Mouse (Mus musculus) lung, postnatal 36 days (tissue): Measurements from ENCODE around the gene Oas2.

Source experiments
- DNase-seq: peaks from one replicate; pipeline ENCODE4 v3.0.0; 2022; ENCODE audit warnings: mixed read lengths

Oas2 gene

DNA sequence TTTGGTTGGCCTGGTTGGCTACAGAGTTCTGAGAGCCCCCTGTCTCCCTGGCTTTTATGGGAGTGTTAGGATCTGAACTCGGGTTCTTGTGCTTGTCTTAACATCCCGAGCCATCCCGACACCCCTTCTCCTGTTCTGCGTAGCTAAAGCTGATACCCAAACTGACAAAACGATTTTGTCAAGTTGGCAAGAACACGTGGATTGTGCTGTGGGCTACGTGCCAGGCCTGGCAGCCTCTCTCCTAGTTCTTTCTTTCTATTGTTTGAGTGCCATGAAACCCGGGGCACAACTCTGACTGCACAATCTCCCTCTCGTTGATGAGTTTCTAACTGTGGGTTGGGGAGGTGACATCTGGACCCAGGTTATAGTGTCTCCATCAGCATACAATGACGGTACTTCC lies 20.3 kb downstream of the Oas2 start:
- DNase-seq: no peak

DNA sequence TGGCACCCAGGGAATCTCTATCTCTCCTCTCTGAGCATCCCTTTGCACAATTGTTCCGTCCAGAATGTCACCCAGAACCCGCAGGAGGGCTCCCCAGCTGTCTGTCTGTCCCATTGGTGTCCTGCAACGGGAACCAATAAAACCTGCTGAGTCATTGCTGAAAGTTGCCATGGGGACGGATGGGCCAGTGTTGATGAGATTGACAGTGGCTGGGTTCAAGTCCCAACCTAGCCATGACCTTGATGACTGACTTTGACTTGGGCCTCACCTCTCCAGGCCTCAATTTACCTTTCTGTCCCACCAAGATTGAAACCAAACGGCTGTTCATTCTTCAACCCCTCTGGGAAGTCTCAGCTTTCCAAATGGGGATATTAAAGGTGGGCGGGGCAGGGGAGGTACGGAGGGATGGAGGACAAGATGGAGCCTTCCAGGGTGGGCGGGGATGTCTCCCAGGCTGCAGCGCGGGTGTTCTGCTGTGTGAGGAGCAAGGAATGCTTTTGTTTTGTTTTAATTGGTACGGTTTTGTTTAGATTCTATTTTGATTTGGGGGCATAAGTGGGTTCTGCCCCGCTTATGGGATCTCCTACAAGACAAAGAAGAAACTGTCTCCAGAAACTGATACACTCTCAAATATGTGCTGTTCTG lies 23.7 kb downstream of the Oas2 start:
- DNase-seq: no peak

DNA sequence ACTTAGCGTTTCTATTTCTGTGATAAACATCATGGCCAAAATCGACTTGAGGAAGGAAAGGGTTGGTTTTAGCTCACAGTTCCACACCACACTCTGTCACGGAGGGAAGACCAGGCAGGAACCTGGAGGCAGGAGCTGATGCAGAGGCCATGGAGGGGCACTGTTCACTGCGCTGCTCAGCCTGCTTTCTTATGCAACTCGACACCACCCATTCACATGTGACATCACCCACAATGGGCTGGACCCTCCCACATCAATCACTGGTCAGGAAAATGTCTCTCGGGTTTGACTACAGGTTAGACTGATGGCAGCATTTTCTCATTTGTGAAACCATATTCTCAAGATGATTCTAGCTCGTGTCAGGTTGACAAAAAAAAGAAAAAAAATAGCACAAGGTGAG lies 28.6 kb downstream of the Oas2 start:
- no peak for DNase-seq

DNA sequence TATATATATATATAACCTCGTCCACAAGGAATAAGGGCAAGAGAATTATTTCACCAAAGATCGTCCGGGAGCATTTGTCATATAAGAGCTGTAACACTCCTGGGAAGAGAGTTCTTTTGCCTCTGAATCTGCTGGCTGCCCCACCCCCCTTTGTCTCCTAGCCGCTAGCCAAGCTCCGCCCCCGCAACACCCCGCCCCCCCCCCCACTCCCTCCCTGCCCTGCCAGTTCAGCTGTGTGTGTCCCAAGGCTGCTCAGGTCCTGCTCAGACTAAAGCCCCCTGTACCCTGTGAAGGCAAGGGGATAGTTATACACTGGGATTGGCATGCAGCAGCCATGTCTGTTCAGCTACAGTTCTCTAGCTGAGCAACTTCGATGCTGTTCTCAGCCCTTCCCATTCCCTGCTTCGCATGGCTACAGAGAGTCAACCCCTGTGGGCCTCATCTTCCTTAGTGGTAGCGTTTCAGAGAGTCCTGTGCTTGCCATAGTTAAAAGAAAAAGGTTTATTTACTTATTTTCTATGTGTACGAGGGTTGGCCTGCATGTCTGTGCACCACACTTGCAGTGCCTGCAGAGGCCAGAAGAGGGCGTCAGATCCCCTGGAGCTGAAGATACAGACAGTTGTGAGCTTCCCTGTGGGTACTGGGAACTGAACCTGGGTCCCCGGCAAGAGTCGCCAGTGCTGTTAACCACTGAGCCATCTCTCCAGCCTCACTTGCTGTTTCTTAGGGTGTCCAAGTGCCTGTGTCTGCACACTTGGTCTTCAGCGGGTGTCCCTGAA lies 30.9 kb downstream of the Oas2 start:
- no peak for DNase-seq

DNA sequence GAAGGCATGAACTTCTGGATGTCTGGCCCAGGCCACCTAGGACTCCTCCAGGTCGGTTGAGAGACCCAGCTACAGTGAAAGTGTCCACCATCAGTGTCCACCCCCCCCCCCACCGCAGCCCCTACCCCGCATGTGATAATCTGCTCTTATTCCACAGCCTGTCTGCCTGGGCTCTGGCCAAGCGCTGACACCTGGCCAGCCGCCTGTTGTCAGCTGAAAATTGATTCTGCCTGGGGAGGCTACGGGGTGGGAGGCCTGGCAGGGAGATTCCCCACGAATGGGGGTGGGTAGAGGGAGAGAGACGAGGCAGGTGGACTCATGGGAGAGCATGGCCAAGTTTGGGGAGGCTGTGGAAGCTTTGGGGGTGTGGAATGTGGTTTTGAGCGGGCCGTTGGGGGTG lies 32.5 kb downstream of the Oas2 start:
- DNase-seq: no peak

DNA sequence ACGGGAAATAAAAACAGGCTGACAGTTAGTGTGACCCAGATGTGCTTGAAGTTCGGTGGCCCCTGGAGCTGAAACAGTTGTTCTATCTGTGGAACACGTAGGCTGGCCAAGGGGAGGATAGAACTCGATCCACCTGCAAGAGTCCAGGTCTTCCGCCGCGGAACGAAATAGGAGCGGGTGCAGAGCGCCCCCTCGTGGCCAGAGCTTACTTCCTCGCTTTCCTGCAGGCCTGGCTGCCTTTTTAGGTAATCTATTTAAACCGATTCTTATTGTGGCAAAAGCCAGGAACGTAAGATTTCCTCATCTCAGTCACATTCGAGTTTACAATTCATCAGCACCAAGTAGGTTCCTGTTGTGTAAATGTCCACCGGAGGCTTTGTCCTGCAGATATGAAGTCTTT lies 35.3 kb downstream of the Oas2 start:
- peak; percentile 68 for DNase-seq

DNA sequence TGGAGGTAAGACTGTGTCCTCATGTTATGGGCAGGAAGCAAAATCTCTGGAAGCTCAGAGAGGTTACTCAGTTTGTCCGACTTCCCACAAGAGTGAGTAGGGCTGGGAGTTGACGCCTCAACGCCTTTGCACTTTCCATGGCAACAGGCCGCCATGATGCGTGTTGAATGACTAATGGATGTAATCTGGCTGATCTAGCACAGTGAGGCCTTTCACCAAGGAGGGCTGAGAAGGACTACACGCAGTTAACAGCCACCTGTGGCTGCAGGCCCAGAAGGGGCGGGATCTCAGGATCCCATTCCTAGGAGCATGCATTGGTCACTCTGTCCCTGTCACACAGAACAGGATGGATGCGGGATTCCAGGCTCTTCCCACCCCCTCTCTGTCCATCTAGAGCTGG lies 36.9 kb downstream of the Oas2 start:
- no peak for DNase-seq

DNA sequence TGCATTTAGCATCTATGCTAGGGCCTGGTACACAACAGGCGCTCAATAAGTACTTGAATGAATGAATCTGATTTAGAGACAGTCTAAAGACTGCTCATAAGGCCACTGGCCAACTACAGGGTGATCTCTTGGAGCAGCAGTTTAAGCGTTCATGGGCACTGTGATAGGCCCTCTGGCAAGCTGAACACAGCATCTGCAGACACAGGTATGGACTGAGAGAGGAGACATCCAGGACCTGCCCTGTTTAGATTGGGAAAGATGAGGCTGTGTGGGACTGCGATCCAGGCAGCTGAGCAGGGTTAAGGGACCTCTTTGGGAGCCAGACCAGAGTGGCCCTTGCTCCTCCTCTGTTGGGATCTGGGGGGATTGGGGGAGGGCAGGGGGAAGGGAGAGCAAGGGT lies 37.8 kb downstream of the Oas2 start, which contains the start of gene Dtx1:
Dtx1 (minus strand) TSS at position 101 of the 400 bp plus-strand sequence.
- no peak for DNase-seq

DNA sequence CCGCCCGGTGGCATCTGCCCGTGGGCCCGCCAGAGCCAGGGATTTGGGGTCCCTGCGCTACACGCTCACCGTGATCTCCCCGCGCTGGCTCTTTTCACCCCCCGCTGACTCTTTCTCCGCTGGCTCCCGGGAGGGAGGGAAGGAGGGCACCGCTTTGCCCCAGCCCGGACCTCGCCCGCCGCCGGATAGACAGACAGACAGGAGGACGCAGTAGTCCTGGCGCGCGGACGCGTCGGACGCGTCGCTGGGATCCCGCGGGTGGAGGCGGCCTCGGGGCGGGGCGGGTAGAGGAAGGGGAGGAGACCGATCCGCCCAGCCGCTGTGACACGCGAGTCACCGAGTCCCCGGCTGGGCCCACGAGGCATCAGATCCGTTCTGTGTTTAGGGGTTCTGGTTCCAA lies 38.2 kb downstream of the Oas2 start:
- peak; percentile 55 for DNase-seq

DNA sequence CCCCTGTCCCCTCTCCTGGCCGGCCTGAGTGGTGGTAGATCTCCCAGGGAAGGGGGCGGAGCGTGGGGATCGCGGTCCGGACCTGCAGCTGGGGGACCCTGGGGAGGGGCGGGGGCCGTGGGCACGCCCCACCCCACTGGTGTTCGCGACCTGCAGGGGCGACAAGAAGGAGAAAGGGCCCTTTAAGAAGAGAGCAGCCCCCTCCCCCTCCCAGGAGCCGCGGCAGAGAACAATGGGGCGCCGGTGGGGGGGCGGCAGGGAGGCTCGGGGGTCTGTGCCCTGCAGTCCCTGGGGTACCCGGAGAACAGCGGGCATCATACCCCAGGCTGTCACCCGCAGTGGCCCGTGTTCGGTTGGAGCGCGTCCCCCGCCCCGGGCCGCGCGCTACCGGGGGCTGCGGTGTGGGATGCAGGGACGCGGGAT lies 38.8 kb downstream of the Oas2 start:
- no peak for DNase-seq

DNA sequence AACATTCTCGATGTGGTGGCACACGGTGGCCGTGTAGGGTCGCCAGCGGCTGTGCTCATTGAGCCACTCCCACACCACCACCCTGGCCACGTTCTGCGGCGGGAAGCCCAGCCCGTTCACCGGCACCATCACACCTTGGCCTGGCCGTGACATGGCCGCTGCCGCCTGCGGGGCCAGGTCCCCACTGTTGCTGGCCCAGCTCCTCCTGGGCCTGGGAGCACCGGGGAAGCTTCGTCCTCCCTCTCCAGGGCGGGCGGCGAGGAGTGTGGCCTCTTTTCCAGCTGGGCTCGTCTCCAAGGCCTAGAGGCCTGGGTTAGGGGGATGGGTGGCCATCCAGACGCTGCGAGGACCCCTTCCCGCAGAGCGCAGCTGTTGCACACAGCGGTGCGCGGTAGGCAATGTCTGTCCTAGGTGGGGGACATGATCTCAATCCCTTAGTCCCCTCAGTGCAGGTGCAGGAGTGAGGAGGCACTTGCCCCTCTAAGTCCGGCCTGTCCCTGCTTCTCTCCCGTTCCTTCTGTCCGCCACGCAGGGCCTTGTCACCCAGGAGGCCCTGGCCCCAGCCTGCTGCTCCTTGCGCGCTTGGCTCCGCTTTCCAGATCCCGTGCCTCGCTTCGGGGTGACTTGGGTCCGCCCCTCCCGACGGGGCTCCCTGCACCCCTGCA lies 39.4 kb downstream of the Oas2 start:
- no peak for DNase-seq

DNA sequence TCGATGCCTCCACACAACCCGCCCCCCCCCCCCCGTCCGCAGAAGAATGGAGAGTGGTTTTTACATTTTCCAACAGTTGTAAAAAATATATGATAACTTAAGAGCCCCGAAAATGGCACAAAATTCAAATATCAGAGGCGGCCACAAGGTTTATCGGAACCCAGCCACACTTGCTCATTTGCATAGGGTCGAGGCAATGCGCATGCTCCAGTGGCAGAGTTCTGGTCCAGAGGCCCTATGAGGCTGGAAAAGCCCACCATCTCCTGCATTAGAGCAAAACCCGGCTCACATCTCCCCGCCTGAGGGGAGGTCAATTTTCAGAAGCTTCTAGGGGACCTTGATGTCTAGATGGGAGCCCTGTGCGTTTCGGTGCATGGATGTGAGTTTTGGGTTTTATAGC lies 42.7 kb downstream of the Oas2 start:
- DNase-seq: no peak

DNA sequence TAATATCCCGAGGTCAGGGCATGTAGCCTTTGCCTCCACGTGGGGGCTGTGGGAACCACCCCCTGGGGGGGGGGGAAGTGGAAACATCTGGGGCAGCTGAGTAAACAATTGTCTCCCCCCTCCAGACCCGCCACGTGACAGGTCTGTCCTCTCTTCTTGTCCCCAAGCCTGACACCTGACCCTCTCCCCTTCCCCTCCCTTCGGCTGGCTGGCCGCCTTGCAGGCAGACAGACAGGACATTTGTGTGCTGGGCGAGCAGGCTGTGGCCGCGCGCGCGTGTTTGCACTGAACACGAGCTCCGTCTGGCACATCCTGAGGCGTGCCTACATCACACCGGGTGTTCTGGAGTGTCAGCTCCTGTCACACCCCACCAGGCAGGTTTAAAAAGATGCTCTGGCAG lies 43.1 kb downstream of the Oas2 start:
- no peak for DNase-seq

DNA sequence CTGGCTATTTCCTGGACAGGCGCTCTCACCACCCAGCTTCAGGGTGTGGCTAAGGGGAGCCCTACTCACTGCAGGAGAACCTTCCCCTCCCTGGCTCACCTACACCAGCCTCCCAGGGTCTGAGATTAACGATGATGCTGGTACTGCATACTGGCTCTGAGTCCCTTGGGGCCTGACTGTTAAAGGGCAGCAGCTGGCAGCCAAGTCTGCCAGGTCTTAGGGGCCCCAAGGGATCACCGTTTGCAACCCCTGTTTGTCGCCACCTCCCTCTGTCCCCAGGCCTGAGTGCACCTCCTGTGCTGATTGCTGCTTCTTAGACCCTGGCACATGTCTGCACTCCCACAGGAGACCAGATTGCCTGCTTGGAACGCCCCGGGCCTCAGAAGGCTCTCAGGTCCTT lies 45.2 kb downstream of the Oas2 start:
- DNase-seq: no peak

DNA sequence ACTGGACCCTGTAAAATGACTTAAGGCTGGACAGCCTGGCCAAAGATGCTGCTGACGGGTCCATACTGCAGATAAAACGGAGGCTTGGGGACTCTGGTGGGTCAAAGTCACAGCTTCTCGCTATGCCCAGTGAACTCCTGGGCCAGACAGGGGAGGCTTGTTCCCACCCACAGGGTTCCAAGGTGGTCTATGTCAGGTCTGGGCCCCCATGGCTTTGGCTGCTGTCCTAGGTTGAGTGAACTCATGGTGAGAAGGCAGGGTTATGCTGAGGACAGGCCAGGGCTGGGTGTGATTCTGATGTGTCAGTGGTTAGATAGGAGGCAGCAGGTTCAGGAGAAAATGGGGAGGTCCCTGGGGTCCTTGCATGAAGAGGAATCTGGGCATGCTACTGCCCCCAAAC lies 46.0 kb downstream of the Oas2 start:
- no peak for DNase-seq

DNA sequence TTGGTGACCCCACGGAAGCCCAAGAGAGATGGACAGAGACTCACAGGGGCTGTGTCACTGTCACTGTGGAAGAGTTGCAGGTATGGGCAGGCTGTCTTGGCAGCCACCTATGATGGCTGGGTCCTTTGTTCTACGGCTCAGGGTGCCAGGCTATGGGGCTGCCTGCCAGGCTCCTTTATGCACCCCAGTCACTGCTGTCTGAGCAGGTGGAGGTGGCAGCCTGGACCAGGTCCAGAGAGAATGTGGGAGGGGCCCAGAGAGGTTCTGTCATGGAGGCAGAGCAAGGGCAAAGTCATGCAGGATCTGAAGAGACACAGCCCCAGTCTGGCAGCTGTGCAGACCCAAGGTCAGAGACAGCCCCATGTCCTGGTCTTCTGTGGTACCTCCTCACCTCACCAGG lies 46.7 kb downstream of the Oas2 start:
- DNase-seq: no peak

DNA sequence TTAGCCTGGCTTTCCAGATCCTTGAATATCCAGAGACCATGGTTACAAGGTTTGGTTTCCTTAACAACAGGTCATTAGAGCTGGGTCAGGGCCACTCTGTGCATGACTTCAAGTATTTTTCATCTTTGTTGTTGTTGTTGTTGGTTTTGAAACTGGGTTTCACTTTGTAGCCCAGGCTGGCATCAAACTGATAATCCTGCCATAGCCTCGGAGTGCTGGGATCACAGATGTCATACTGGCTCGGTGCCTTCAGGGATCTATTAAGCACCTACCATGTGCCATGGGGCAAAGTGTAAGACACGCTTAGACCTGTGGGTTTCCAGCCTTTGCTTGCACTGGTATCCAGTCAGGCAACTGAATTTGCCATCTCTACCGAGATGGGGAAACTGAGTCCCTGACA lies 47.2 kb downstream of the Oas2 start:
- no peak for DNase-seq

DNA sequence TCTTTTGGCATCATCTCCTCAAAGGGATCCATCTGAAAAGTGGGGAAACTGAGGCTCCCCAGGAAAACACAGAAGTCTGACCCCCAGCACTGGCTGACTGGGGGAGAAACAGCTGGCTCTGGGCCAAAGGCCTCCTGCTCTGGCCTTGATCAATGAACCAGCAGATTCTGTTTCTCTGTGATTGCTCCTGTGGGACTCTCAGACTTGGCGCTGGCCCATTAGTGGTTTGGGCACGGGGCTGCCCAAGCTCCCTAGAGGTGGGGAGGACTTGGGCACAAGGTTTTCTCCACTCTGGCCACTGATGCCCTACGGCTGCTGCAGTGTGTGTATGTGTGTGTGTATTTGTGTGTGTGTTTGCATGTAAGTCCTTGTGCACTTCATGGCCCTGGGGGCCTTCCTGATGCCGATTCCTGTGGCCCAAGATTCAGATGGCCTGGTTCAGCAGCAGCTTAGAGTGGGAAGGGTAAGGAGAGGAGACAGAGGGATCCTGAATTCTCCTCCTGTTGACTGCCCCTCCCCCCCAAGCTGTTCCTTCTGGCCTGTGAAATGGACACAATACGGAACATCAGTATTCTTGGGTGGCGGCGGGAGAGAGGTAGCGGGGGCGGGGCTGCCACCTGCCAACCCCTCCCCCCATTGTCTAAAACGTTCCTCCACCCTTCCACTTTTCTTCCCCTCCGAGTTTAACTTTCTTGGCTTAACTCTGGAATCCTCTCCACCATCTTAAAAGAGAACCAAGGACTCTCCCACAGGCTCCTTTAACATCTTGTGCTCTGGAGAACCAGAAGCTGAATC lies 48.5 kb downstream of the Oas2 start:
- no peak for DNase-seq

DNA sequence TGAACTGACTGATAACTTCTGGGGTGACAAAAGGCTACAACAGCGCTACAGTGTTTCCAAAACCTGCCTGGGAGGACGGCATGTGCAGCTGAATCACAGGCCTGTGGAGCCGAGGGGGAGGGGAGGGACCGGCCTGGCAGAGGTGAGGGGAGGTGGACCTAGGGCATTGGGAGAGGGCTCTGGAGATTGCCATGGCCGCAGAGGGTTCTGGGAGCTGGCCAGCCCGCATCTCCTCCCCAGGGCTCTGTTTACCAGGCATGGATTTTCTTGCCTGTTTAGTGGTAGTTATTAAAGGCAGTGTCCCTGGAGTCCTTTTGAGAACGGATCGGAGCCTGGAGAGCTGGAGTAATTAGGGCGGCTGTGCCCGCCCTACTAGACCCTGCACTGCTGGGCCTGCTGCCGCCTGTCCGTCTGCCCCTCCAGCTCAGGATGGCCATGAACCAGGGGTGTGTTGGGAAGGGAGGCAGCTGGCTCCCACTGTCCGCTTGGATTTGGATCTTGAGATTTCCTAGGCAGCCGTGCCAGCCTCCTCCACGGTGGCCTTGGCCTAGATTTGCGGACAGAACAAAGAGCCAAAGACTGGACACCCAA lies 50.8 kb downstream of the Oas2 start:
- peak; percentile 30 for DNase-seq

DNA sequence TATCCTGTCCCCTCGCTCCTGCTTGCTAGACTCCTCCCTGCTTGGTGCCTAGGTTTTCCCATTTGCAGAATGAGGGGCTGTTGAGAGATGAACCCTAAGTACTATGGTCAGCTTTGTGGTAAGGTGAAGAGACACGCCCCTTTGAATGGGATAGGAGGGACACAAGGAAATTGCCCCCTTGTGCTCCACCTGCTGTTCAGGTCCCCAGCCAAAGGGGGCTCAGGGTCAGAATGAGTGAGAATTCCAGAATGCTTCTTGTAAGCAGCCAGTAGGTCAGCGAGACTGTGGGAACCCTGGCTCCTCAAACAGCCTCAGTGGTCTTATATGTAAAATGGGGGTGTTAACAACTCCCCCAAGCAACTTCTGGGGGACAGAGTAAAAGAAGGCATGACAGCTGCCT lies 51.5 kb downstream of the Oas2 start:
- DNase-seq: no peak

DNA sequence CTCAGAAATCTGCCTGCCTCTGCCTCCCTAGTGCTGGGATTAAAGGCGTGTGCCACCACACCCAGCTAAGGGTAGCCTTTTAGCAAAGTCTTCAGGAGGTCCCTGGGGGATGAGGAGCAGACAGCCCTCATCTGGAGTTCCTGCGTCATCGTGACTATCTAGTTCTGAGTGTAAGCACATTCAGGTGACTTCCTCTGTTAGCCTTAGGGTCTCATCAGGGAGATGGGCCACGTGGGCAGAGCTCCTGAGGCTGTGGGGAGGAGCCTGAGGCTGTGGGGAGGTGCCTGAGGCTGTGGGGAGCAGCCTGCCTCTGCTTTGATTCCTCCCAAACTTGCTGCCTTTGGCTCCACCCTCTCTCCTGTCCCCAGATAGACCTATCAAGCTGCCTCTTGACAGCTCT lies 52.8 kb downstream of the Oas2 start:
- no peak for DNase-seq

DNA sequence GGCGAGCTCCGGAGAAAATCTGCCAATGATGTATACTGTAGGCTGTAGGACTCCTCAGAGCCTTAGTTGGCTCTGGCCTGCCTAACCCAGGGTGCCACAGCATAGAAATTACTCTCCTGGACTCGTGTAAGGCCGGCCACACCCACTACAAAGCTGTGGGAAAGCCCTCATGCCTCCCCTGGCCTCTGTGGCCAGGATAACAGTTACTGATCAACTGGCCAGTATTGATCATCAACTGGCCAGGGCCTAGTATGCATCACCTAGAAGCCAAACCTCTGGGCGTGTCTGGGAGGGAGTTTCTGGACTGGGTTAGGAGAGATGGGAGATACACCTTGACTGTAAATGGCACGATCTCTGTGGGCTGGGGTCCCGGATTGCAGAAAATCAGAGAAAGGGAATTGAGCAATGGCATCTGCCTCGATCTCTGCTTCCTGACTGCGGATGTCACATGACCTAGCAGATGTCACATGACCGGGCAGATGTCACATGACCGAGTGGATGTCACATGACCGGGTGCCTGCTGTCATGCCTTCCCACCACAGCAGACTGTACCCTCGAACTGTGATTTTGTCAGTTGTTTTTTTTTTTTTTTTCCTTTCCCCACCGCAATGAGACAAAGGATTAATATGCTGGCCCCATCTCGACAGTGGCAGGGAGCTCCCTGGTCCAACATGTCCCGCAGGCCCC lies 53.5 kb downstream of the Oas2 start:
- DNase-seq: no peak
